Comparison of ENCODE assay signal across 8 mouse cellular contexts in genomic region chr16:89817301-89817700, GRCm38 (mm10).
DNase-seq lines count a peak whose midpoint lies in the region; ATAC-seq and TF ChIP-seq lines count a peak whose summit lies in the region.

No protein-coding gene starts in this region.

- TF ChIP-seq CTCF in gastrocnemius, adult 2 months (IDR thresholded peaks at IDR 0.05), result no peak

- peaks cover 9% of the 10 kb centered on the region; the same call in 1 of the 2 replicates for H3K27me3 ChIP-seq in lung, embryonic 15.5 days
- peaks cover 3% of the 10 kb centered on the region; the same call in 1 of the 2 replicates for H3K27me3 ChIP-seq in limb, embryonic 12.5 days
- H3K27me3 ChIP-seq in neural tube, embryonic 15.5 days (replicated peaks), result no peaks in the 10 kb centered on the region

- WGBS in lung, embryonic 15.5 days, result 20% methylated on average over 9 of the region's 9 CpGs
- WGBS in limb, embryonic 12.5 days, result 11% methylated on average over 9 of the region's 9 CpGs
- 6% methylated on average over 9 of the region's 9 CpGs for WGBS in neural tube, embryonic 15.5 days

- H3K9ac ChIP-seq in lung, embryonic 15.5 days, result no peak overlapping the region
- no peak overlapping the region; the same call in 1 of the 2 replicates for H3K9ac ChIP-seq in limb, embryonic 12.5 days (replicated peaks)
- H3K9ac ChIP-seq in neural tube, embryonic 15.5 days (replicated peaks), result no peak overlapping the region

- intact Hi-C loops in gastrocnemius, adult 2 months (cut with DNase I), result no loop called here
- intact Hi-C loops in left cerebral cortex, postnatal 4 days (cut with DNase I), result no loop called here

- DNase-seq in gastrocnemius, adult 2 months, result peak; percentile 43
- DNase-seq in gastrocnemius, postnatal 10 days, result no peak
- DNase-seq in lung, postnatal 4 days, result no peak
- no peak for DNase-seq in left cerebral cortex, postnatal 4 days
- no peak for DNase-seq in kidney, adult 9 months

- ATAC-seq in lung, embryonic 15.5 days (ENCODE audit: borderline replicate concordance, extremely low read depth, low FRiP score, low TSS enrichment), result no peak
- no peak for ATAC-seq in limb, embryonic 12.5 days (ENCODE audit: insufficient number of reproducible peaks, insufficient read depth, low FRiP score, low TSS enrichment, low read depth)
- no peak for ATAC-seq in neural tube, embryonic 15.5 days (ENCODE audit: low FRiP score)

- H3K9me3 ChIP-seq in lung, embryonic 15.5 days, result no peaks in the 10 kb centered on the region
- H3K9me3 ChIP-seq in limb, embryonic 12.5 days, result no peaks in the 10 kb centered on the region; the same call in 1 of the 2 replicates
- H3K9me3 ChIP-seq in neural tube, embryonic 15.5 days (replicated peaks), result no peaks in the 10 kb centered on the region

- no peaks in the 10 kb centered on the region for H3K36me3 ChIP-seq in lung, embryonic 15.5 days
- peaks cover 40% of the 10 kb centered on the region for H3K36me3 ChIP-seq in limb, embryonic 12.5 days
- peaks cover 8% of the 10 kb centered on the region for H3K36me3 ChIP-seq in neural tube, embryonic 15.5 days

- peaks cover 20% of the 10 kb centered on the region for H3K4me1 ChIP-seq in lung, embryonic 15.5 days
- peaks cover 34% of the 10 kb centered on the region for H3K4me1 ChIP-seq in limb, embryonic 12.5 days (replicated peaks)
- peaks cover 25% of the 10 kb centered on the region for H3K4me1 ChIP-seq in neural tube, embryonic 15.5 days

- H3K4me2 ChIP-seq in lung, embryonic 15.5 days, result peak overlapping the region; percentile 72
- peak overlapping the region; percentile 88 for H3K4me2 ChIP-seq in limb, embryonic 12.5 days
- peak overlapping the region; percentile 66 for H3K4me2 ChIP-seq in neural tube, embryonic 15.5 days

- H3K27ac ChIP-seq in gastrocnemius, adult 2 months, result no peak overlapping the region
- no peak overlapping the region; the same call in 1 of the 2 replicates for H3K27ac ChIP-seq in lung, embryonic 15.5 days
- H3K27ac ChIP-seq in limb, embryonic 12.5 days, result no peak overlapping the region
- H3K27ac ChIP-seq in neural tube, embryonic 15.5 days (replicated peaks), result no peak overlapping the region

- peak overlapping the region; percentile 69 for H3K4me3 ChIP-seq in gastrocnemius, adult 2 months
- H3K4me3 ChIP-seq in lung, embryonic 15.5 days, result peak overlapping the region; percentile 38
- peak overlapping the region; percentile 45 for H3K4me3 ChIP-seq in limb, embryonic 12.5 days (replicated peaks)
- 0 out of 2 replicates have a peak overlapping the region, but pooled peaks have one; percentile 0 for H3K4me3 ChIP-seq in neural tube, embryonic 15.5 days (replicated peaks)

Comparison
In these comparisons a context has a peak if more than half of its experiments do, and no peak if none do; other contexts are left out.
1. H3K4me3 ChIP-seq: peak in every context shown above with its lines; median percentile 69 in gastrocnemius, adult 2 months; 45 in limb, embryonic 12.5 days; 38 in lung, embryonic 15.5 days; 0 in neural tube, embryonic 15.5 days.